Mouse (Mus musculus) ovary, postnatal 14 days (tissue): ENCODE measurements around the gene Fcho1.
A peak's percentile ranks its signal among the peaks of the same experiment; 100 is the strongest.
"Not testable (repeated sequence)": the region's sequence is repeated elsewhere in the genome, so short reads cannot be mapped to it uniquely, and the experiment has no call there.

Experiments used
- DNase-seq: peaks from one replicate; pipeline ENCODE4 v3.0.0; 2022; ENCODE audit warnings: low spot score

Fcho1 gene

DNA sequence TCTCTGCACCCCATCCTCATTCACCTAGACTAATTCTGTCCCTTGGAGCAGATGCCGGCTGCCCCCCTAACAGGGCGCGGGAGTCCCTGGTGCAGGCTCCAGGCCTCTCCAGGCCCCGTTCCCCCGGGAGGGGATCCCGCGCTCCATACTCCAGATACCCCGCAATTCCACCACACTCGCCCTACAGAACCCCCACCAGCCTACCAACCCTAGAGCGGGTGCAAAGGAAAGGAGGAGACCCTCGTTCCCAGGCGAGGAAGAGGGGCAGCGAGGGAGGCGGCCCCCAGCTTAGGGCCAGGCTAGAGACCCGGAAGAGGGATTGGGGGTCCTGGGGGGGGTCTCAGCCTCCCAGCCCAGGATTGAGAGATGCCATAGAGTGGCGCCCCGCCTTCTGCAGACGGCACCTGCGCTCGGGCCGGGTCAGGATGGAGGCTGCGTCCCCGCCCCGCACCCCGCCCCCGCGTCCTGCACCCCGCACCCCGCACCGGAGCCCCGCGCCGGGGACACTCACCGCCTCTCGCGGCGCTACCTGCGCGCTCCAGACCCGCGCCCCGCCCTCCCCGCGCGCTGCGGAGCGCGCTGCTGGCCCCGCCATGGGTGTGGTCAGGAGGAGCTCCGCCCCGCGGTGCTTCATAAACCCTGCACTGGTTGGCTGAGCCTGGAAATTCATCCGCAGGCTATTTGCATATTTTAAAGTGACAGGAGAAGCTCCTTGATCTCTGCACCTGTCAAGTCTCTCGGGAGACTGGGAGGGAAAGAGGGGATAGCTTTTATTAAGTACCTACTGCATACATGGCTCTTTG lies at the start of gene Fcho1:
Gene Fcho1, minus strand, starts transcription at position 595 of the 803 bp plus-strand sequence.
- peak; percentile 54 for DNase-seq

DNA sequence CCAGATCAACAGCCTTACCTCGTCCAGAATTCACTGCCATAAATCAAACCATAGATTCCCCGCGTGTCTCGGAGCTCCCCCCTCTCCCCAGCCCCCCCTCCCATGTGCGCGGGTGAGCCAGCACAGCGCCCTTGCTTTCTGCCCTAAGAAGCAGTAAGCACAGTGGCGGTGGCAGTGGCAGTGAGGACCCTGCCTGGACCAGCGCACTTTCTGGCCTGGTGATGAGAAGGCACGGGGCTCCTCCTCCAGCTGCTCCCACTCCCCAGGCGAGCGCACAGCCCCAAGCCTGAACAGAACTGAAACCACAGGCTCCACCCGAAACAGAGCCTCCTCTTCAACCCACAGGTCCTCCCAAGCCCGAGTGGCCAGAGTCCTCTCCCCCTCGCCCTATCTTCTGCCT lies 45.8 kb upstream of the Fcho1 start:
- no peak for DNase-seq

DNA sequence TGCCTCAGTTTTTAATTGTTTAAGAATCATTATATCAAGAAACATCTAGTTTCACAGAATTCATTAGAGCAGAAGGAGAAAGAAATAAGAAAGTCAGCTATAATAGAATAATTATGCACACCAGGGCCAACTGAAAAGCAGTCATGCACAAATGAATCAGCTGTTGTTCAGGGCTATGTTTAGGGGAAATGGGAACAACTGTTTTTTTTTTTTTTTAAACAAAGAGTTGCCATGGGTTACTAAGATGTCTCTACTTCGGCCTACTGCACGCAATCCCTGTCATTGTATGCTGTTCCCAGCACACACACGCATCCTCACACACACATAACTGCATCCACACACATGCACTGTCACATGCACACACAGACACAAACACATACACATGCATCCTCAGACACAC lies 33.3 kb upstream of the Fcho1 start:
- no peak for DNase-seq

DNA sequence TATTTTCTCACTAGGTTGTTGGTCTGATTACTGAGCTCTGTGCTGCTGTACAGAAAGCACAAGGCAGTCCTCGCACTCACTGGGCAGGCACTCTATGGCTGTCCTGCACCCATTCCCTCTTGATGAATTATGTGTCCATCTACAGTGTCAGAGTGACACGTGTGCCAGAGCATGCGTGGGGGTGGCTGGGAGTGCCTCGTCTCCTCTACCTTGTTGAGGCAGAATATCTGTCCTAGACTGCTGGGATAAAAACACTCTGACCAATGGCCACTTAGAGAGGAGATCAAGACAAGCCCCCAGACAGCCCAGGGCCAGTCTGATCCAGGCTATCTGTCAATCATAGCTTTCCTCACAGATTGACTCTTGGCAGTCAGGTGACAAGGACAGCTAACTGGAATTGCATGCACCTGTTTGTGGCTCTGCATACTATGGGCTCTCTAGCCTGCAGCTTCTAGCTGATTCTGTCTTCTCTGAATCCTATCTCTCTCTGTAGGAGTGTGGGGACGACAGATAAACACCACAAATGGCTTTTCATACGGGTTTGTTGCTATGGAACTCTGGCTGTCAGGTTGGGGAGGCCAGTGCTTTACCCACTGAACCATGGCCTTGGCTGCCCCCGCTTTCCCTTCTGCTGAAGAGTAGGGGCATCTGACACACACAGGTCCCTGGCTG lies 27.5 kb upstream of the Fcho1 start:
- DNase-seq, result not testable (repeated sequence)

DNA sequence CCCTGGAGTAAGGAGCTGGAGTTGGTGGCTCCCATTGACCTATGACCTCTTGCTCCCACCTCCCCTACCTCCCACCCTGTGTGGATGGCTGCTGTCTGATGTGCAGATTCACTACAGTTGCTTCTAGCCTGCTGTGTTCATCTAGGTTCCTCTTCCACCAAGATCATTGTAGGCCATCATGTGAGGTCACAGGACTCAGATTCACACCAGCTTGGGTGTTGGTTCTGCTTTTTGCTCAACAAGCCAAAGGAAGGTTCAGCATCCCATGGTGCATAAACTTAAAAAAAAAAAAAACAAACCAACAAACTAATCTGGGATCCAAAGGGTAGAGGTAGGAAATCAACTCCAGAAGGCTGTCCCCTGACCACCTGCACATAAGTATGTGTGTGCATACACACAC lies 26.7 kb upstream of the Fcho1 start:
- not testable (repeated sequence) for DNase-seq

DNA sequence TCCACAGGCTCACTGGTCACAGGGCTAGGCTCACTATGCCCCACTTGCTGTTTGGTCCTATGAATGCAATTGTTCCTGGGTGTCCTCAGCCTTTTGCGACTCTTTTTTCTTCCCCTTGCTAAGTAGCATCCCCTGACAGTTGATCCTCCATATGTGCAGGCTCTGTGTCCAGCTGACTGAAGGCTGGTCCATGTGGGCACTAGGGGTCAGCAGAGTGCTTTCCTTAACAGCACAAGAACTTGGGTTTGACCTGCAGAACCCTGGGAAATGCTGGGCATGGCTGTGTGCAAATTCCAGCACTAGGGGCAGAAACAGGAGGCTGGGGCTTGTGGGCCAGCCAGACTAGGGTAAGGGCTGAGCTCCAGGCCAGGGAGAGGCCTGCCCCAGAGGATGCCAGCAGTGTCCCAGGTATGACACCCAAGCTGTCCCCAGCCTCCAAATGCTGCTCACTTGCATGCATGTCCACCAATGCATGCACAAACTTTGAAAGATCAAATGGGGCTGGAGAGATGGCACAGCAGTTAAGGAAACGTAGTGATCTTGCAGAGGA lies 25.9 kb upstream of the Fcho1 start:
- DNase-seq, result peak; percentile 34

DNA sequence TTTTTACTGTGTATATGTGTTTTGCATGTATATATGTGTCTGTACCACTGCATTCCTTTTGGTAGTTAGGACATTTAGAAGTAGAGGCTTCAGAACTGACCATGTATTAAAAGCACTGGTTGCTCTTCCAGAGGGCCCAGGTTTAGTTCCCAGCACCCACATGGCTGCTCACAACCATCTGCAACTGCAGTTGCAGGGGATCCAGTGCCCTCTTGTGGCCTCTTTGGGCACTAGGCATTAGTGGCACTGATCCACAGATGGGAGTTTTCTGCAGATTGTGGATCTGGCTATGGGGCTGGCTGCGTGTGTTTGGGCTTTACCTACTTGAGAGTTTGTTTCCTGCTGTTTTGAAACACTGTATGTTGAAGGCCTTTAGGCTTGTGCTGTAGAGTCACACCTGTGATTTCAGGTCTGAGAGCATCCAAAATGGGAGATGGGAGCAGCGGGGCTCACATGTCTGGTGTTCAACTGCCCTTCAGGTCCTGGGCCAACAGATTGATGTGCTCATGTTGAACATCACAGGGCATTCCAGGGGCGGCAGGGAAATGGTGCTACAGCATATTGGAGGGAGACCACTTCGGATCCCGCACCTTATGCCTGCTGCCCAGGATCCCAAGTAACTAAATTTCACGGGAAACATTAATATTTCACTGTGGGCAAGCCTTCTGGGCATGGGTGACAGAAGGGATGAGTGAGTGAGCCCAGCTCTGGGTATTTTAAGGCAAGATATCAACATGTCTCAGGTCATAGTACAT lies 24.0 kb upstream of the Fcho1 start:
- not testable (repeated sequence) for DNase-seq

DNA sequence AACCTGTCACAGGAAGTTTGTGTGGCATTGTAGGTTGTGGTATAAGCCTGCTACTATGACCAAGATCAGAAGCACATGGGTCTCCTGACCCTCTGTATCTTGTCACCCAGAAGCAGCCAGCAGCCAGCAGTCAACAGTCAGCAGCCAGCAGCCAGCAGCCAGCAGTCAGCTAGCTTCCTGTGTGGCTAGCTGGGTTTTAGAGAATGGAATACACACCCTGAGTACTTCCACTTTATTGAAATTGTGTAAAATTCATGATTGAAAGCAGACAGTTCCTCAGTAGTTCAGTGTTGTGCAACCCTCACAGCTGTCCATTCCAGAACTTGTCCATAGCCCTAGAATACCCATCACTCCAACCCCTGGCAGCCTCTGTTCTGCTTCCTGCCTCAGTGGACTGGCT lies 21.6 kb upstream of the Fcho1 start:
- DNase-seq, result not testable (repeated sequence)

DNA sequence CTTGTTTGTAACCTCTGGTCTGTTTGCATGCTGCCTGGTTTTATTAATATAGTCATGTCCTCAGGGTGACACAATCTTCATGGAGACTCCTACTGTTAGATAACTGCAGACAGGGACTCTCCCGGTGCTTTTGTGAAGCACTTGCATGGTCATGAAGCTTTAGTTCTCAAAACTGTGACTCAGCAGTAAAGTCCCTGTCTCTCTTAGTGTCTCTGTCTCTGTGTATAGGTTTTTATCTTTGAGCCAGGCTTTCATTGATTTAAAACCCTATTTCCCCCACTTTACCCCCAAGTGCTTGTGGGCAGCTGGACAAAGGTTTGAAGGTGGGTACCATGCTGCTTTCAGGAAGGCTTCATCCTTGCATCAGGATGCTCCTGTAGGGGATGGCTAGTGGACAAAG lies 19.8 kb upstream of the Fcho1 start:
- DNase-seq, result no peak

DNA sequence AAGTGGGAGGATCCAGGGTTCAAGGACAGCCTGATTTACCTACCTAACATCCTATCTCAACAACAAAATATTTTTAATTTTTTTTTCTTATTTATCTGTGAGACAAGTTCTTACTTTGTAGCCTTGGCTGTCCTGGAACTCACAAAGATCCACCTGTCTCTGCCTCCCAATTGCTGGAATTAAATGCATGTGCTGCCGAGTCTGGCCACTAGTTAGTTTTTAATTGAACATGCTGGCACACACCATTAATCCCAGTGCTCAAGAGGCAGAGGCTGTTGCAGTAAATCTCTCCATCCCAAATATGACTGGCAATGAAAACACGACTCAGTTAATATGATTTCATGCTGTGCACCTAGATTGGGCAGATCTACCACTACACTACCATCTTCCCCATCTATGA lies 17.3 kb upstream of the Fcho1 start:
- DNase-seq, result no peak

DNA sequence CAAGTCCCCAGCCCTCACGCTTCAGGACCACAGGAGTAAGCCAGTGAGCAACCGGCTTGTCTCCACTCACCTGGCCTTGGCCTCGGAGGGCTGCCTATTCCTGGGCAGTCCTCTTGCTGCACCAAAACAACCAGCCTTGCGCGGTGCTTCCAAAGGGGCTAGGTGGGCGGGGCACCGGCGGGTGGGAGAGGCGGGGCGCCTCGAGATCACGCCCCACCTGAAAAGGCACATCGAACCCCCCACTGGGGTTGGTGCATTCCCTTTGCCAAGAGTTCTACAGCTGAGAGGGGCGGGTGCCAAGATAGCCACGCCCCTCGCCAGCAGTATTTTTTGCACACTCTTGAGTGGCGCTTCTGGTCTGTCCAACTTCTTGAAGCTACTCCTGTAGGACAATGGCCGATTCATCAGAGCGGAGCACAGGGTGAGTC lies 16.2 kb upstream of the Fcho1 start:
- peak; percentile 24 for DNase-seq

DNA sequence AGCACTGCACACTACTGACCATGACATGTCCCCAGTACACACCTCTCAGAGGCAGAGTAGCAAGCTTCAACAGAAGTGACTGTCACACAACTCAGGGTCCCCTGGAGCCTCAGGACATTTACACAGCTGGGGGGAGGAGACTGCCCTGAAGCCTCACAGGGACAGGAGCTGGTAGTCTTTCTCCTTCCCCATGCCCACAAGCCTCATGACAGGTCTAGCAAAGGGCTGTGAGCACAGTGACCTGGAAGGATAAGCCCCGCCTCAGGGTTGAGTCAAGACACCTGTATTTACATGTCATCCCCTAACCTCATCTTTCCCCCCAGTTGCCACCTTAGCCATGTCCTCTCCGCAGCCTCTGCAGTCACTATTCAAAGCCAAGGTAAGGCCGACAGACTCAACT lies 15.7 kb upstream of the Fcho1 start:
- no peak for DNase-seq

DNA sequence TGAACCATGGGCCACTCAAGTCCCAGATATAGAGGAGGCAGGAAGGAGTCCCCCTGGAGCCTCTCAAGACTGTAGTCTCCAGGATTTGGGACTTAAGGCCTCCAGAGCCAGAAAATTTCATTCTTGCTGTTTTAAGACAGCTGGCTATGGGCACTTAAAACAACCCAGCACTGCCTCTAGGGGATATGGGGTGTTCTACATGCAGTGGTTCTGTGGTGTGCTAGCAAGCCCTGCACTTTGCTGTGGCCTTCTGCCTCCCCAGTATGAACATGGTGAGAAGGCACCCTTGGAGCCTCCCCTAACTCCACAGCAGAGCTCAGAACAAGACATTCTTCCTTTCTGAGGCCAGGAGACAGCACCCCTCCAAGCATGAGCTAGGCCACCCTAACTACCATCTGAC lies 12.8 kb upstream of the Fcho1 start:
- not testable (repeated sequence) for DNase-seq

DNA sequence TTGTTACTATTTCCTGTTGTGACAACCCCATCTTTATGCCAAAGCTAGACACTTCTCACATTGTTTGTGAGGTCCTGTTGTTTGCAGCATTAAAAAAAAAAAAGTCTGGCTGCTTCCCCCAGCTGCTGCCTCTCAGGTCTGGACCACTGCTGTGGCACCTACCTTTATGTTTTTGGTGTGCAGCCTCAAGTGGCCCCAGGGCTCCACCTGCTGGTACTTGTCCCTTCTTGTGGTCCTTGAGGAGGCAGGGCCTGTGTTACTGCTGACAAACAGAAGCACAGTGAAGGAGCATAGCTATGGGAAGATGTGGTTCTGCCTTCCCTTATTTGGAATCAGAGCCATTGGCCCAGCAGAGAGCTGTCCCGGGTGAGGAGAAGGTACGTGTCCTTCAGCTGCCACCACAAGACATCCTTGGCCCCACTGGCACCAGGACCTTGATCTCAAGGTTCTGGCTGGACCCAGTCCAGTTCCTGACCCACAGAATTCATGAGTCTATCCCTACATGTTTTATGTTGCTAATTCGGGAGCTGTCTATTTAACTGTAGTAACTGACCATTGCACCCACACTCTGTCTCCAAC lies 6.2 kb upstream of the Fcho1 start:
- DNase-seq, result peak; percentile 37

DNA sequence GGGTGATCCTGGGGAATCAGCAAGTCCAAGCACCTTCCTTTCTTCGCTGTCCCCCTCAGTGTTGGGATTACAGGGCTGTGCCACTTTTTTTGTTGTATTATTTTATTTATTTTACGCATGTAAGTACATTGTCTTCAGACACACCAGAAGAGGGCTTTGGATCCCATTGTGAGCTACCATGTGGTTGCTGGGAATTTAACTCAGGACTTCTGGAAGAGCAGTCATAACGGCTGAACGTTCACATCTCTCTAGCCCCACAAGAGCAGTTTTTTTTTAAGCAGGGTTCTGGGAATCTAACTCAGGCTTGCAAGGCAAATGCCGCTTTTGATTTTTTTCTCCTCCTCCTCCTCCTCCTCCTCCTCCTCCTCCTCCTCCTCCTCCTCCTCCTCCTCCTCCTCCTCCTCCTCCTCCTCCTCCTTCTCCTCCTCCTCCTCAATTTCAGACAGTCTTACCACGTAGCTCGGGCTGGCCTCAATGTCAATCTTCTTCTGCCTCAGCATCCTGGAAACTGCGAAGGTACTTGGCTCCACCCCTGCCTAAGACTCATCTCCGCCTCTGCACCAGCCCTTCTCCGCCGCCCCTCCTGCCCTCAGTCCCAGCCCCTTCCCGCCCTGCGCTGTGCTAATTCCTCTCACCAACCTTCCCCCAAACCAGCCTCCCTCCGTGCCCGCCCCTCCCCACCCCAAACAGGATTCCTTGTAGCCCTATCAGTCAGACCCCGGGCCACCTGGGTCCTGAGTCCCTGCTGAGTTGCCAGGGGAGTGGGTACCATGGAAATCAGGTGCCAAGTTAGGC lies 3.5 kb upstream of the Fcho1 start:
- no peak for DNase-seq

DNA sequence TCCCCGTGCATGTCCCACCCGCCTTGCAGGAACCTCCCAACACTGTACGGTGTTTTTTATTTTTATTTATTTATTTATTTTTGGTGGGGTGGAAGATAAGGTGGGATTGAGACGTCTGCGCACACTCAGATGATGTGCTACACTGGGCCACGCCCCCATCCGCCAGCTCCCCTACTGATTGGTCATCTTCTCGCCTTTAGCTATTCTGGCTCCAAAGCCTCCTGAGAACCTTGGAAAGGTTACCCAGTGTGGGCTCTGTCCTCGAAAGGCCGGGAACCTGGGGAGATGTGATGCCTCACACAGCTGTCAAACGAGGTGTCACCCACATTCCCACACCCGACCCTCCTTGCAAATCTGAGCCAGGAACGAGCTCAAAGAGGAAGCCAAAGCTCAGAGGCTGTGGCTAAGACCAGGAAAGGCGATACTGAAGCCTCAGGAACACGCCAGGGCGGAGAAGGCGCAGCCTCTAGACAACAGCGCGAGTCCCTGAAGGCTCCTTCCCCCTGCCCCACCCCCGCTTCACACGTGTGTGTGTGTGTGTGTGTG lies 2.8 kb upstream of the Fcho1 start:
- no peak for DNase-seq

DNA sequence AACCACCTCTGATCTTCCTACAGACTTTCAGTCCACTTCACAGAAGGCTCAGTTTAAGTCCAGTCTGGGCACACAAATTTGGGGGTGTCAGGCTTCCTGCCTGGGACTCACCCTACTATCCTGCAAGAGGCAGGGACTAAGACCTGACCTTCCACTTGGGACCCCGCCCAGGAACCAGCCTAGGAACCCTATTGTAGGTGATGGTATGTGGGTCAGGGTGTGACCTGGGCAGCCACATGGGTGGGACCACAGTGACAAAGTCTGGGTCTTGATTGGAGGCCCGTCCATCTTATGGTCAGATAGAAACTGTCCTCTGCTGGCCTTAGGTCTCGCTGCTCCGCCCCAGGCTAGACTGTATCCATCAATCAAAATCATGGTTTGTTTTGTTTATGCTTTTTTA lies 1.1 kb downstream of the Fcho1 start:
- DNase-seq, result no peak

DNA sequence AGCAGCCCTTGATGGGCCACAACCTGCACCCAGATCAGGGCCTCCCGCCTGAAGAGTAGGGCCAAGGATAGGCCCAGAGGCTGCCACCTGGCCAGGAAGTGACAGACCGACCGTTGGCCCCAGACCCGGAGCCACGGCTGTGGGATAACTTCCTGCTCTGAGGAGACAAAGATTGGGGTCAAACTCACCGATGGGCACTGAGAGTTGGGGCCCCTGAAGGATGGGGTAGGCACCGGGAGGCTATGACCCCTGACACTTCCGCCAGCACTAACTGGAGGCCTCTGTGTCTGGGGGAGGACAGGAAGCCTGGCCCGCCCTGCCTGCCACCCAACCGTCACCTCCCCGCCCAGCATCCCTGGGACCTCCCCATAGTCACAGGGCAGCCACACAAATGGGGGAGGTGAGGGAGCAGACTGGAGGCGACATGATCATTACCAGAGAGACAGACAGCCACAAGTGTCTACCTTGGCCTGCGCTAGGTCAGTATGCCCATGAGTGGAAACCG lies 2.4 kb downstream of the Fcho1 start:
- no peak for DNase-seq

DNA sequence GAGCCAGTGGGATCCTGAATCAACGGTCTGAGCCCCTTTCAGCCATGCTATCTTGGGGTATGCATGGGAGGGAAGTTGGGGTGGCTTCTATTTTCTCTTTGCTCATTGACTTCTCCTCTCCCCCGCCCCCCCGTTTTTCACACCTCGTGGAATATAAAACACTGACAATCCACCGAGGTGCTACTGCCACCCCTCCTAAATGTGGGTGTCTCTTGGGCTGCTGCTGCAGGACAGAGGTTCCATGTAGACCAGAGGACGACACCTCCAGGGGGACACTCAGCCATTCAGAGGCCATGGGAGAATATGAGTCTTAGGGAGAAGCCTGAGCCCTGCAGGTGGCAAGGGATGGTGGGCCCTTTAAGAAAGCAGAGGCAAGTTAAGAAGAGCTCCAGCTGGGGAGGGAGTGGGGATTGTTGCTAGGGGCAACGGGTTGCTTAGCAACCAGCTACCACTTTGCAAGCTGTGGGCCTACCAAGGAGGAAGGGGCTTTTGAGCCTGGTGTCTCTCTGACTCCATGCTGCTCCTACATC lies 5.5 kb downstream of the Fcho1 start:
- no peak for DNase-seq

DNA sequence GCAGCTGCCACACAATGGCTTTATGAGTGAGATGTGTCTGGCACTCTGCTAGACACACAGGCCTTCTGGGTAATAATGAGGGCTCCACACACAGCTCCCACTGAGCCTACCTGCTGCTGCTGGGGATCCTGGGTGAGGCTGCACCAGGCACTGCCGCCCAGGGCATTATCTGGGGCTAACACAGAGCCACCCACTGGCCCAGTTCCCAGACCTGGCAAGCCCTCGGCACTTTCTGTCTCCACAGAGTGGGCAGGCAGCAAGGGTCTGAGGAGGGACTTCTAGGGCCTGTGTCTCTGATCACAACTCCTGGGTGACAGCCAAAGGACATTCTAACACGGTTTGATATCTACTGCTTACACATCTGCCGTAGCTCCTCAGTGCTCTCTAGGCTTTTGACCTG lies 6.3 kb downstream of the Fcho1 start:
- no peak for DNase-seq

DNA sequence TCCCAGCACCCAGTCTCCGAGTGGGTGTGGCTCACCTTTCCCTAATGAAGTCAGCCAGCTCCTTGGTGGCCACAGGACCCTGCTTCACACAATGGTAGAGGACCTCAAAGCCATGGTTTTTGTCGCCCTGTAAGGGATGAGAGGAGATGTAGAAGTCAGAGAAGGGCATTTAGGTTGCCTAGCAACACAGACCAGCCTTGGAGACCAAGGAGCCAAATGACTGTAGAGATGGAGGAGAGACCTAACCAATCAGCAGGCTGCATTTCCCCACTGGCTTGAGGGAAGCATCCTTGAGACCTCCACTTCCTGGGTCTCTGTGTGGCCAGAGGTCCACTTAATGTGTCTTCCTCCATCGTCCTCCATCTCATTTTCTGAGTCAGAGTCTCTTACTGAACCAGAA lies 7.3 kb downstream of the Fcho1 start:
- DNase-seq, result no peak
